Mouse (Mus musculus) myocyte (in vitro differentiated cells): Measurements from ENCODE around the gene Snapc4.

Source experiments
- E2F4 ChIP-seq: IDR thresholded peaks from one replicate; pipeline ENCODE4 v1.6.1; 2011; ENCODE audit warnings: mild to moderate bottlenecking, control low read depth, moderate library complexity; ENCODE audit not compliant: insufficient read depth
- MAX ChIP-seq: IDR thresholded peaks from one replicate; pipeline ENCODE4 v1.6.1; 2011; ENCODE audit warnings: low read depth, mild to moderate bottlenecking, control low read depth
- POLR2A ChIP-seq: IDR thresholded peaks from one replicate; pipeline ENCODE4 v1.6.1; 2011; ENCODE audit warnings: low read depth, mild to moderate bottlenecking, control low read depth, moderate library complexity; ENCODE audit not compliant: insufficient read length
- REST ChIP-seq: IDR thresholded peaks from one replicate; pipeline ENCODE4 v1.6.1; 2011; ENCODE audit warnings: mild to moderate bottlenecking, control low read depth, moderate library complexity; ENCODE audit not compliant: insufficient read depth, insufficient read length
- SRF ChIP-seq: IDR thresholded peaks from one replicate; pipeline ENCODE4 v1.6.1; 2011; ENCODE audit warnings: low read depth; ENCODE audit not compliant: control insufficient read depth, insufficient read length
- TCF12 ChIP-seq: IDR thresholded peaks from one replicate; pipeline ENCODE4 v1.6.1; 2011; ENCODE audit warnings: mild to moderate bottlenecking, control low read depth; ENCODE audit not compliant: poor library complexity, insufficient read depth, severe bottlenecking
- TCF3 ChIP-seq: IDR thresholded peaks from one replicate; pipeline ENCODE4 v1.6.1; 2011; ENCODE audit warnings: low read depth, control low read depth; ENCODE audit not compliant: insufficient read length
- USF1 ChIP-seq: IDR thresholded peaks from one replicate; pipeline ENCODE4 v1.6.1; 2011; ENCODE audit warnings: low read depth, mild to moderate bottlenecking, control low read depth, moderate library complexity

- no peak for TF ChIP-seq POLR2A
- no peak for TF ChIP-seq REST
- TF ChIP-seq TCF3, result no peak
- TF ChIP-seq USF1, result no peak
- TF ChIP-seq SRF, result no peak
- no peak for TF ChIP-seq TCF12
- no peak for TF ChIP-seq E2F4
- TF ChIP-seq MAX, result no peak
Observed at GRCm38 (mm10) chr2:26320245-26321185, 59.9 kb downstream of the Snapc4 start.
